Mouse (Mus musculus) limb, embryonic 11.5 days (tissue): ENCODE measurements around the gene Nmrk1. TPM values are rescaled to one million over a fixed set of nuclear protein-coding genes. Genes with fewer than 3 reads are reported as not detected.

Experiments used
- ATAC-seq: fragments of 200-750 bp; cut with Nextera tagmentation; 2 replicates; pipeline ENCODE4 v1.8.0; 2017; ENCODE audit warnings: low read depth; ENCODE audit not compliant: insufficient number of reproducible peaks, low FRiP score, low TSS enrichment
- DNase-seq: peaks from one replicate; pipeline ENCODE4 v3.0.0-alpha.2; 2015; ENCODE audit warnings: low spot score
- H3K27ac ChIP-seq: fragments of 300-500 bp; sonication (generic); replicated peaks from 2 replicates; pipeline ENCODE4 v1.5.1; 2014; ENCODE audit warnings: low read depth, mild to moderate bottlenecking, low read length
- H3K27me3 ChIP-seq: fragments of 300-500 bp; sonication (generic); 2 replicates; pipeline ENCODE4 v1.6.1; 2014; ENCODE audit warnings: mild to moderate bottlenecking, low read length, mixed read lengths; ENCODE audit not compliant: control insufficient read depth, insufficient read depth
- H3K36me3 ChIP-seq: fragments of 300-500 bp; sonication (generic); 2 replicates; pipeline ENCODE4 v1.6.1; 2014; ENCODE audit warnings: mild to moderate bottlenecking, low read length, moderate library complexity, mixed read lengths; ENCODE audit not compliant: control insufficient read depth, insufficient read depth
- H3K4me1 ChIP-seq: fragments of 300-500 bp; sonication (generic); 2 replicates; pipeline ENCODE4 v1.6.1; 2014; ENCODE audit warnings: low read length, mixed read lengths; ENCODE audit not compliant: control insufficient read depth, insufficient read depth
- H3K4me2 ChIP-seq: fragments of 300-500 bp; sonication (generic); 2 replicates; pipeline ENCODE4 v1.6.1; 2014; ENCODE audit warnings: low read depth, mild to moderate bottlenecking, moderate library complexity; ENCODE audit not compliant: severe bottlenecking
- H3K4me3 ChIP-seq: fragments of 300-500 bp; sonication (generic); 2 replicates; pipeline ENCODE4 v1.5.1; 2014; ENCODE audit warnings: low read depth, low read length
- H3K9ac ChIP-seq: fragments of 300-500 bp; sonication (generic); 2 replicates; pipeline ENCODE4 v1.6.1; 2014; ENCODE audit warnings: mild to moderate bottlenecking, low read length
- H3K9me3 ChIP-seq: fragments of 300-500 bp; sonication (generic); 2 replicates; pipeline ENCODE4 v1.6.1; 2016; ENCODE audit warnings: low read length; ENCODE audit not compliant: control insufficient read depth
- WGBS: fragments of 180-500 bp; shearing (Covaris S2); extraction: QIAGEN DNeasy Blood & Tissue Kit; methylation state at CpG from one replicate; pipeline ENCODE4 v1.1.7; 2014; 5-methylcytosine and 5-hydroxymethylcytosine counted together
- polyA plus RNA-seq: library from polyadenylated mRNA; unstranded; fragments of >200 nt; fragmentation: Nextera tagmentation; extraction: Ambion mirVana; gene quantifications from 2 replicates; pipeline ENCODE4 v1.2.1, GENCODE M21; 2014

Gene Nmrk1
- polyA plus RNA-seq, 1 experiment from 2014 or later = 8.5 TPM

DNA sequence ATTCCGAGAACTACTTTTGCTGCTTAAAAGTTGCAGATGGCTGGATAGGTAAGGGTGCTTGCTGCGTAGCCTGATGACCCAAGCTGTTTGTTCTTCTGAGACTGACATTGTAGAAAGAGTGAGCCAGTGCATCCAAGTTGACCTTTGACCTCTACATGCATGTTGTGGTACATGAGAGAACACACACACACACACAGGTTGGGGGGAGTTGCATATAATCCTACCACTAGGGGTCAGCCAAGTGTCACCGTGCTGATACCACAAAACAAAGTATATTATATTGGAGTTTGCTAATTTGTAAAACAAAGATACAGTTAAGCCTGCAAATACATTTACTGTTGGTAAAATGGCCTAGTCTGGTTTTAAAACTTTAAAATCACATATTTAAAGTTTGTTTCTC is 55.8 kb downstream of the Nmrk1 start:
- DNase-seq (peak; percentile 54), ATAC-seq (no peak)
- H3K9me3 ChIP-seq = no peaks in the 10 kb centered on the region
- no peaks in the 10 kb centered on the region for H3K27me3 ChIP-seq
- H3K36me3 ChIP-seq = no peaks in the 10 kb centered on the region
- H3K4me1 ChIP-seq = no peaks in the 10 kb centered on the region
- H3K9ac ChIP-seq = no peak overlapping the region
- H3K4me3 ChIP-seq = no peak overlapping the region
- 76% methylated on average over 3 of the region's 3 CpGs for WGBS
- H3K4me2 ChIP-seq = no peak overlapping the region
- no peak overlapping the region for H3K27ac ChIP-seq

DNA sequence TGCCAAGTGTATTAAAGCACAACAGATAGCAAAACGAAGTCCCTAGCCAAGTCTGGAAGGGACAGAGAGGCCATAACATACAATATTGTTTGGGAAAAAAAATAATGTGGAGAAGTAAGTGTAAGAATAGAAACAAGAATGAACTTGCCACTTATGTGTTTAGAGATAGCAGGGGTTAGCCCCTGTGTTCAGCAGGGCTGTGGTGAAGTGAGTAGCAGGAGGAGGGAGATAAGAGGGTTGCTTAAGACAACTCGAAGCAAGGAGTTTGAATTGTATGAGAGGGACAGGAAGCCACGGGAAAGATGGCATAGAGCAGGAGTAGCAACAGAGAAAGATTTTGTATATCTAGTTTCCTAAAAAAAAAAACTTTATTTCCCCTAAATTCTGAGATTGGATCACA is 60.4 kb downstream of the Nmrk1 start:
- no peaks in the 10 kb centered on the region for H3K4me1 ChIP-seq
- DNase-seq (no peak), ATAC-seq (no peak)
- H3K4me2 ChIP-seq = no peak overlapping the region
- 90% methylated on average over 3 of the region's 3 CpGs for WGBS
- H3K27ac ChIP-seq = no peak overlapping the region
- no peaks in the 10 kb centered on the region for H3K27me3 ChIP-seq
- H3K36me3 ChIP-seq = no peaks in the 10 kb centered on the region; the same call in 1 of the 2 replicates
- no peak overlapping the region for H3K9ac ChIP-seq
- H3K4me3 ChIP-seq = no peak overlapping the region
- H3K9me3 ChIP-seq = no peaks in the 10 kb centered on the region

DNA sequence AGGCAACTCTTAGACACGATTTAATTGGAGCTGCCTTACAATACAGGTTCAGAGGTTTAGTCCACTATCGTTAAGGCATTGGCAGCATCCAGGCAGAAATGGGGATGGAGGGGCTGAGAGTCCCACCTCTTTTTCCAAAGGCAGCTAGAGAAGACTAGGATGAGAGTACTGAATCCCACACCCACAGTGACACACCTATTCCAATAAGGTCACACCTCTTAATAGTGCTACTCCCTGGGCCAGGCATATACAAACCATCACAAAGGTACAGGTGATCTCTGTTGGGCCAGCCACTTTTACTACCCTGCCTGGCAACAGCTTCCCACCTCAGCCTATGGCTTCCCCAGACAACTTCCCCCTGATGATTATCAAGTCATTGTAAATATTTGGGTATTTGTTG is 61.0 kb downstream of the Nmrk1 start:
- Histone ChIP-seq H3K4me1 (no peaks in the 10 kb centered on the region), H3K9ac (no peak overlapping the region), H3K4me3 (no peak overlapping the region), H3K4me2 (no peak overlapping the region), H3K27ac (no peak overlapping the region), H3K36me3 (no peaks in the 10 kb centered on the region; the same call in 1 of the 2 replicates), H3K9me3 (no peaks in the 10 kb centered on the region), H3K27me3 (no peaks in the 10 kb centered on the region)
- WGBS = 98% methylated on average over 2 of the region's 2 CpGs
- no peak for ATAC-seq
- DNase-seq = no peak

- no peak overlapping the region for H3K9ac ChIP-seq
- WGBS = 96% methylated on average over 3 of the region's 3 CpGs
- ATAC-seq (no peak), DNase-seq (no peak)
- H3K4me1 ChIP-seq = no peaks in the 10 kb centered on the region
- H3K4me2 ChIP-seq = no peak overlapping the region
- no peak overlapping the region for H3K4me3 ChIP-seq
- no peaks in the 10 kb centered on the region for H3K9me3 ChIP-seq
- no peak overlapping the region for H3K27ac ChIP-seq
- no peaks in the 10 kb centered on the region; the same call in 1 of the 2 replicates for H3K36me3 ChIP-seq
- H3K27me3 ChIP-seq = no peaks in the 10 kb centered on the region
Measured at GRCm38 (mm10) chr19:18695116-18695515, 63.4 kb downstream of the Nmrk1 start.

- Histone ChIP-seq H3K4me1 (no peaks in the 10 kb centered on the region), H3K4me2 (no peak overlapping the region), H3K9me3 (no peaks in the 10 kb centered on the region), H3K36me3 (no peaks in the 10 kb centered on the region; the same call in 1 of the 2 replicates), H3K27ac (no peak overlapping the region), H3K9ac (no peak overlapping the region), H3K27me3 (no peaks in the 10 kb centered on the region), H3K4me3 (no peak overlapping the region)
- 82% methylated on average over 1 of the region's 1 CpGs for WGBS
- ATAC-seq (no peak), DNase-seq (no peak)
Measured at GRCm38 (mm10) chr19:18695552-18695951, 63.8 kb downstream of the Nmrk1 start.

Other genes starting within 250 kb of the Nmrk1 start
- 31.9 and 34.5 TPM in 2 replicates for gene Ostf1, start 127 bp upstream of the Nmrk1 start, polyA plus RNA-seq
- gene Carnmt1, start 38.8 kb downstream of the Nmrk1 start, polyA plus RNA-seq = 36.6 and 42.1 TPM in 2 replicates
- 38.5 and 38.7 TPM in 2 replicates for gene D030056L22Rik, start 81.2 kb downstream of the Nmrk1 start, polyA plus RNA-seq
- gene Trpm6, start 118.0 kb downstream of the Nmrk1 start, polyA plus RNA-seq = 0.38 and 0.43 TPM in 2 replicates